Mouse (Mus musculus) mouse trophoblast stem cell (cell line): ENCODE measurements around the gene Iscu.
"Not testable (repeated sequence)": the region's sequence is repeated elsewhere in the genome, so short reads cannot be mapped to it uniquely, and the experiment has no call there.

ENCODE experiments used
- in situ Hi-C, 2 experiments: fragments of 300-500 bp; cut with MseI, MboI; formaldehyde crosslinking; loops; 2 replicates in 1 of 2; 3 replicates in 1 of 2; pipeline ENCODE4 v1.15.1; 2025

Gene Iscu

GRCm38 (mm10) chr5:113783581-113784001, 11.0 kb downstream of the Iscu start:
- in situ Hi-C loops: no loop called here

GRCm38 (mm10) chr5:113784104-113784503, 11.6 kb downstream of the Iscu start:
- in situ Hi-C loops: not testable (repeated sequence)

- in situ Hi-C loops: no loop called here
Observed at GRCm38 (mm10) chr5:113786985-113787384, 14.4 kb downstream of the Iscu start.

GRCm38 (mm10) chr5:113788645-113789044, 16.1 kb downstream of the Iscu start:
- in situ Hi-C loops: no loop called here

- in situ Hi-C loops: no loop called here
Observed at GRCm38 (mm10) chr5:113789075-113789788, 16.7 kb downstream of the Iscu start.

- in situ Hi-C loops: no loop called here
Observed at GRCm38 (mm10) chr5:113790453-113791196, 18.1 kb downstream of the Iscu start.

- in situ Hi-C loops: no loop called here
Observed at GRCm38 (mm10) chr5:113791197-113792095, 18.9 kb downstream of the Iscu start.

- in situ Hi-C loops: no loop called here
Observed at GRCm38 (mm10) chr5:113796401-113797148, 24.0 kb downstream of the Iscu start.

- in situ Hi-C loops: no loop called here
Observed at GRCm38 (mm10) chr5:113797149-113797882, 24.8 kb downstream of the Iscu start.

GRCm38 (mm10) chr5:113798525-113798924, 26.0 kb downstream of the Iscu start:
- in situ Hi-C loops: no loop called here

GRCm38 (mm10) chr5:113799691-113800090, 27.1 kb downstream of the Iscu start:
- in situ Hi-C loops: no loop called here

GRCm38 (mm10) chr5:113800280-113800679, 27.7 kb downstream of the Iscu start, which contains the start of gene Tmem119:
Gene Tmem119 (minus strand): TSS chr5:113800516.
- in situ Hi-C loops: no loop called here

GRCm38 (mm10) chr5:113804395-113804966, 31.9 kb downstream of the Iscu start:
- in situ Hi-C loops: no loop called here

- in situ Hi-C loops: loop anchor here in 1 of 2 experiments (5.0 kb wide), 1 partner anchor 33 kb away; the partner anchor contains the start of genes Iscu and Sart3
Observed at GRCm38 (mm10) chr5:113805301-113805700, 32.8 kb downstream of the Iscu start.

GRCm38 (mm10) chr5:113806414-113806813, 33.9 kb downstream of the Iscu start:
- in situ Hi-C loops: loop anchor here in 1 of 2 experiments (5.0 kb wide), 1 partner anchor 34 kb away; the partner anchor contains the start of genes Iscu and Sart3

- in situ Hi-C loops: loop anchor here in 1 of 2 experiments (5.0 kb wide), 1 partner anchor 35 kb away; the partner anchor contains the start of genes Iscu and Sart3
Observed at GRCm38 (mm10) chr5:113807712-113808111, 35.2 kb downstream of the Iscu start.

GRCm38 (mm10) chr5:113808177-113808576, 35.6 kb downstream of the Iscu start:
- in situ Hi-C loops: loop anchor here in 1 of 2 experiments (5.0 kb wide), 1 partner anchor 36 kb away; the partner anchor contains the start of genes Iscu and Sart3

GRCm38 (mm10) chr5:113810111-113810510, 37.6 kb downstream of the Iscu start:
- in situ Hi-C loops: loop anchor here in 1 of 2 experiments (5.0 kb wide), 1 partner anchor 33 kb away; no protein-coding TSS in a partner anchor

- in situ Hi-C loops: loop anchor here in 1 of 2 experiments (5.0 kb wide), 1 partner anchor 35 kb away; no protein-coding TSS in a partner anchor
Observed at GRCm38 (mm10) chr5:113811824-113812420, 39.4 kb downstream of the Iscu start.
